Mouse (Mus musculus): Measurements from ENCODE around the gene Rpa1.
"Not testable (repeated sequence)": the region's sequence is repeated elsewhere in the genome, so short reads cannot be mapped to it uniquely, and the experiment has no call there.

The Rpa1 gene

GRCm38 (mm10) chr11:75285893-75286467 is 62.1 kb downstream of the Rpa1 start:
- peak; percentile 30 for DNase-seq (ENCODE audit: low spot score)

GRCm38 (mm10) chr11:75283784-75284183 is 64.3 kb downstream of the Rpa1 start:
- DNase-seq (ENCODE audit: low spot score): not testable (repeated sequence)

- no peak for DNase-seq (ENCODE audit: low spot score)
Measured at GRCm38 (mm10) chr11:75282496-75283120, 65.5 kb downstream of the Rpa1 start.

- DNase-seq (ENCODE audit: low spot score): no peak
Measured at GRCm38 (mm10) chr11:75281380-75282256, 66.5 kb downstream of the Rpa1 start.

GRCm38 (mm10) chr11:75280435-75281001 is 67.6 kb downstream of the Rpa1 start:
- no peak for DNase-seq (ENCODE audit: low spot score)

- DNase-seq (ENCODE audit: low spot score): no peak
Measured at GRCm38 (mm10) chr11:75280066-75280410, 68.1 kb downstream of the Rpa1 start.

GRCm38 (mm10) chr11:75279342-75280065 is 68.6 kb downstream of the Rpa1 start:
- peak; percentile 58 for DNase-seq (ENCODE audit: low spot score)

- DNase-seq (ENCODE audit: low spot score): no peak
Measured at GRCm38 (mm10) chr11:75279013-75279341, 69.1 kb downstream of the Rpa1 start.

- DNase-seq (ENCODE audit: low spot score): no peak
Measured at GRCm38 (mm10) chr11:75278115-75278514, 70.0 kb downstream of the Rpa1 start.

GRCm38 (mm10) chr11:75275035-75275434 is 73.1 kb downstream of the Rpa1 start:
- no peak for DNase-seq (ENCODE audit: low spot score)

- no peak for DNase-seq (ENCODE audit: low spot score)
Measured at GRCm38 (mm10) chr11:75273466-75273865, 74.7 kb downstream of the Rpa1 start.

- DNase-seq (ENCODE audit: low spot score): no peak
Measured at GRCm38 (mm10) chr11:75270985-75271434, 77.1 kb downstream of the Rpa1 start.

- DNase-seq (ENCODE audit: low spot score): no peak
Measured at GRCm38 (mm10) chr11:75270276-75270984, 77.7 kb downstream of the Rpa1 start.

GRCm38 (mm10) chr11:75269213-75269612 is 78.9 kb downstream of the Rpa1 start:
- no peak for DNase-seq (ENCODE audit: low spot score)

GRCm38 (mm10) chr11:75268492-75268891 is 79.6 kb downstream of the Rpa1 start:
- DNase-seq (ENCODE audit: low spot score): no peak

GRCm38 (mm10) chr11:75267826-75268281 is 80.3 kb downstream of the Rpa1 start:
- no peak for DNase-seq (ENCODE audit: low spot score)

- DNase-seq (ENCODE audit: low spot score): no peak
Measured at GRCm38 (mm10) chr11:75265545-75265944, 82.6 kb downstream of the Rpa1 start.

GRCm38 (mm10) chr11:75264550-75264949 is 83.6 kb downstream of the Rpa1 start:
- no peak for DNase-seq (ENCODE audit: low spot score)

GRCm38 (mm10) chr11:75263964-75264312 is 84.2 kb downstream of the Rpa1 start:
- DNase-seq (ENCODE audit: low spot score): peak; percentile 27

- no peak for DNase-seq (ENCODE audit: low spot score)
Measured at GRCm38 (mm10) chr11:75263274-75263963, 84.7 kb downstream of the Rpa1 start.

- DNase-seq (ENCODE audit: low spot score): peak; percentile 43
Measured at GRCm38 (mm10) chr11:75262791-75263190, 85.3 kb downstream of the Rpa1 start.

All from MN1 (cell line).